Mouse (Mus musculus) liver, embryonic 14 days (tissue): ENCODE results near the gene Strip2. TPM values are rescaled to one million over a fixed set of nuclear protein-coding genes. Genes with fewer than 3 reads are reported as not detected.

Source experiments
- polyA plus RNA-seq: library from polyadenylated mRNA; depleted of rRNA; stranded (reverse); fragments of >200 nt; gene quantifications from 2 replicates; pipeline ENCODE4 v1.2.3, GENCODE M21; 2012; rRNA removed

Strip2 gene
- polyA plus RNA-seq, result 0.34 and 0.50 TPM in 2 replicates

GRCm38 (mm10) chr6:29916530-29917382 lies at the start of gene Strip2:
Gene Strip2, plus strand, starts transcription at chr6:29917012.

Other genes starting within 250 kb of the Strip2 start
- 86.8 and 114 TPM in 2 replicates for gene Tspan33, start 222.8 kb upstream of the Strip2 start, polyA plus RNA-seq
- 4.4 and 4.7 TPM in 2 replicates for gene Smo, start 181.5 kb upstream of the Strip2 start, polyA plus RNA-seq
- gene Ahcyl2, start 149.0 kb upstream of the Strip2 start, polyA plus RNA-seq, result 5.1 and 5.8 TPM in 2 replicates
- gene Nrf1, start 131.0 kb downstream of the Strip2 start, polyA plus RNA-seq, result 28.2 and 32.7 TPM in 2 replicates